Mouse (Mus musculus): Measurements from ENCODE around the gene Olfr685. TPM values are rescaled to one million over a fixed set of nuclear protein-coding genes. Genes with fewer than 3 reads are reported as not detected.

The Olfr685 gene
- not detected for polyA plus RNA-seq (2017; shearing (Covaris generic))

- no peak for ATAC-seq
Observed at GRCm38 (mm10) chr7:105185912-105186311, at the start of gene Olfr685. Gene Olfr685 (minus strand): TSS chr7:105186012.

GRCm38 (mm10) chr7:105229386-105229785 is 43.6 kb upstream of the Olfr685 start:
- ATAC-seq = no peak

GRCm38 (mm10) chr7:105228138-105228537 is 42.3 kb upstream of the Olfr685 start:
- ATAC-seq = no peak

GRCm38 (mm10) chr7:105226703-105227102 is 40.9 kb upstream of the Olfr685 start:
- no peak for ATAC-seq

GRCm38 (mm10) chr7:105226072-105226471 is 40.3 kb upstream of the Olfr685 start:
- ATAC-seq = no peak

- ATAC-seq = no peak
Observed at GRCm38 (mm10) chr7:105218281-105218680, 32.5 kb upstream of the Olfr685 start.

GRCm38 (mm10) chr7:105214761-105215160 is 28.9 kb upstream of the Olfr685 start:
- ATAC-seq = no peak

GRCm38 (mm10) chr7:105207385-105207784 is 21.6 kb upstream of the Olfr685 start, which contains the start of gene Olfr686:
Gene Olfr686 (minus strand): TSS chr7:105207485.
- no peak for ATAC-seq

- ATAC-seq = no peak
Observed at GRCm38 (mm10) chr7:105170773-105171172, 15.0 kb downstream of the Olfr685 start.

- ATAC-seq = no peak
Observed at GRCm38 (mm10) chr7:105163553-105163952, 22.3 kb downstream of the Olfr685 start, which contains the start of gene Olfr684. Gene Olfr684 (minus strand): TSS chr7:105163653.

GRCm38 (mm10) chr7:105146912-105147311 is 38.9 kb downstream of the Olfr685 start, which contains the start of gene Olfr683:
Gene Olfr683 (minus strand): TSS chr7:105147012.
- ATAC-seq = no peak

- no peak for ATAC-seq
Observed at GRCm38 (mm10) chr7:105141275-105141674, 44.5 kb downstream of the Olfr685 start.

Other genes starting within 250 kb of the Olfr685 start
- gene Olfr670, start 223.4 kb downstream of the Olfr685 start, polyA plus RNA-seq (2017; shearing (Covaris generic)) = not detected
- not detected for gene Olfr671, start 206.9 kb downstream of the Olfr685 start, polyA plus RNA-seq (2017; shearing (Covaris generic))
- gene Olfr672, start 184.0 kb downstream of the Olfr685 start, polyA plus RNA-seq (2017; shearing (Covaris generic)) = not detected
- gene Olfr675, start 157.6 kb downstream of the Olfr685 start, polyA plus RNA-seq (2017; shearing (Covaris generic)) = under 1 TPM in 1 of 3 experiments, not detected in 2; 0.16 TPM
- not detected for gene Olfr676, start 153.3 kb downstream of the Olfr685 start, polyA plus RNA-seq (2017; shearing (Covaris generic))
- not detected for gene Olfr677, start 134.6 kb downstream of the Olfr685 start, polyA plus RNA-seq (2017; shearing (Covaris generic))
- gene Olfr678, start 121.5 kb downstream of the Olfr685 start, polyA plus RNA-seq (2017; shearing (Covaris generic)) = not detected
- gene Olfr679, start 104.8 kb downstream of the Olfr685 start, polyA plus RNA-seq (2017; shearing (Covaris generic)) = not detected
- not detected for gene Olfr680-ps1, start 93.2 kb downstream of the Olfr685 start, polyA plus RNA-seq (2017; shearing (Covaris generic))
- gene Olfr681, start 69.2 kb downstream of the Olfr685 start, polyA plus RNA-seq (2017; shearing (Covaris generic)) = not detected
- gene Olfr683, start 39.0 kb downstream of the Olfr685 start, polyA plus RNA-seq (2017; shearing (Covaris generic)) = not detected
- gene Olfr684, start 22.4 kb downstream of the Olfr685 start, polyA plus RNA-seq (2017; shearing (Covaris generic)) = under 1 TPM in 1 of 3 experiments, not detected in 2; 0.30 TPM
- not detected for gene Olfr686, start 21.5 kb upstream of the Olfr685 start, polyA plus RNA-seq (2017; shearing (Covaris generic))
- gene Olfr688, start 102.1 kb upstream of the Olfr685 start, polyA plus RNA-seq (2017; shearing (Covaris generic)) = not detected
- gene Olfr689, start 125.2 kb upstream of the Olfr685 start, polyA plus RNA-seq (2017; shearing (Covaris generic)) = not detected
- gene Olfr690, start 148.1 kb upstream of the Olfr685 start, polyA plus RNA-seq (2017; shearing (Covaris generic)) = not detected
- not detected for gene Olfr691, start 156.3 kb upstream of the Olfr685 start, polyA plus RNA-seq (2017; shearing (Covaris generic))
- gene Olfr692, start 182.2 kb upstream of the Olfr685 start, polyA plus RNA-seq (2017; shearing (Covaris generic)) = not detected
- gene Gm5901, start 189.0 kb upstream of the Olfr685 start, polyA plus RNA-seq (2017; shearing (Covaris generic)) = not detected
- gene Fam160a2, start 214.0 kb upstream of the Olfr685 start, polyA plus RNA-seq (2017; shearing (Covaris generic)) = 10 to 100 TPM; 10.5 to 25.3 (median 17.5) TPM
- gene Cnga4, start 218.6 kb upstream of the Olfr685 start, polyA plus RNA-seq (2017; shearing (Covaris generic)) = not detected
- not detected for gene Cckbr, start 239.7 kb upstream of the Olfr685 start, polyA plus RNA-seq (2017; shearing (Covaris generic))